Mouse (Mus musculus) left cerebral cortex, postnatal 4 days (tissue): ENCODE measurements around the gene Vmn2r120. TPM values are rescaled to one million over a fixed set of nuclear protein-coding genes. Genes with fewer than 3 reads are reported as not detected.
"Not testable (repeated sequence)": the region's sequence is repeated elsewhere in the genome, so short reads cannot be mapped to it uniquely, and the experiment has no call there.

Experiments used
- DNase-seq: peaks from one replicate; pipeline ENCODE4 v3.0.0-alpha.2; 2022
- intact Hi-C: fragments of 180-260 bp; cut with DNase I; formaldehyde crosslinking; loops from one replicate; pipeline ENCODE4 v1.15.1; 2025
- total RNA-seq, 2 experiments: library from RNA; stranded (reverse); gene quantifications; 2 replicates each; pipeline ENCODE4 v1.2.3; 2021

Vmn2r120 gene
- under 1 TPM in 1 of 2 experiments, not detected in 1; 0.14 TPM for total RNA-seq

DNA sequence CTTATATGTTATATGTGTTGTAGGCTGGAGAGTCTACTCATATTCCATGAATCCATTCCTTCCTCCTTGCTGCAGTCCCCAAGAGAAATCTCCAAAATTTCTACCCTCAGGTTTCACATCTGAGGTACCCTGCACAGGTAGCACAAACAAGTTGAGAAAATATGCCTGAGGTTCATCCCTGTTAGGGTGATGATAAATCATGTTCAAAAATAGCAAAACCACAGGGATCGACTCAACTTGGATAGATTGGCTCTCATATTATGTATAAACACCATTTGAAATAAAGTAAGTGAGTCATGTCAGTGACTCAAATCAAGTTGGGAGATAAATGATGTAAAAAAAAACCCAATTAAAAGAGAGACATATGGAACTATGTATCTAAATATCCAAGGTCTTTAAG, at the start of gene Vmn2r120:
Vmn2r120 (minus strand) TSS at position 101 of the 400 bp plus-strand sequence.
- DNase-seq, result no peak
- intact Hi-C loops, result no loop called here

DNA sequence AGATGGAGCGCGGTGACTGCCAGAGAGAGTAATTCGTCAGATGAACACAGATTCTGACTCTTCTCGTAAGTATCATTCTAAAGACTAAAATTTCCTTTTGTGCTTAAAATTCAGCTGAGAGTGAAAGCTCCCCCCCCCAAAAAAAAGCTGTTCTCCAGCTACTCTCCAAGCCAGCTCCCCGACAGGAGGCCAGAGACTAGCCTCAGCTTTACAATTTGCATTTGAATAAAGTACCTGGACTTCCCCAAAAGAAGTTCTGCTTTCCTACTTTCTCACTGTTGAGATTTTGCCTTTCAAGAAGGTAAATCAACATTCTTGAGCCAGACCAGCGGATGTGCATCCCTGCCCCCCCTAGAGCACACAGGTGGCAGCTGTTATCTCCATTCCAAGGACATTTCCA, 42.0 kb upstream of the Vmn2r120 start:
- intact Hi-C loops, DNase-seq: not testable (repeated sequence)

DNA sequence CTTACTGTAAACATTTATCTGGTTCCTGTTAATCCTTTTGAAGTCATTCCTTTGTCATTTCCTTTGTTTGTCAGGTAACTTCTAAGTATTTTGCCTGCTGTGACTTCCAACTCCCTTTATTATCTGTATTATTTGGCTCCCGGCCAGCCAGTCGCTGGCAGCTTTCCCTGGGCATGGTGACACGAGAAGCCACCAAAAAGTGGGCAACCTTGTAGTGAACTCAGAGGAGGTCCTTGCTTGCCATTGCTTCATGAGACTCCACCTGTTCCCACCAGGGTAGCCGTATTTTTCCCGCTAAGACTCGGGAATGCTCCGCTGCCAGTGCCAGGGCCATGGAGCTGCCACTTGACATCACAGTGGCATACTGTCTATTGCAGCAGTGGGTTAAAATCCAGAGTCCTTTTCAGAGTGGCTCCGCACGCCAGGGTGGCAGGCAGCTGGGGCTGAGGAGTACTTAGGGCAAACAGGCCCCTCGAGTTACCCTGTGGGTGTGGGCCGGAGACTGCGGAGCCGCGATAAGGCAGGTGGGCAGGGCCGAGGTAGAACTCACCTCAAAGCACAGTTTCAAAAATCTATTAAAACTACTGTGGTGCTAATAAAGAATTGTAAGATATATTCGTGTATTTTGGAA, 28.9 kb upstream of the Vmn2r120 start:
- intact Hi-C loops, result no loop called here
- DNase-seq, result peak; percentile 8

Other genes starting within 250 kb of the Vmn2r120 start
- 1 to 10 TPM; 3.3 to 3.7 TPM for gene Adgre1, start 186.8 kb downstream of the Vmn2r120 start, total RNA-seq
- gene Gm21834, start 196.7 kb upstream of the Vmn2r120 start, total RNA-seq, result not detected
- gene Cntnap5c, start 224.1 kb upstream of the Vmn2r120 start, total RNA-seq, result 1 to 10 TPM; 7.7 to 7.9 TPM